Mouse (Mus musculus): Measurements from ENCODE around the gene Sfmbt2. TPM values are rescaled to one million over a fixed set of nuclear protein-coding genes. Genes with fewer than 3 reads are reported as not detected.
"Not testable (repeated sequence)": the region's sequence is repeated elsewhere in the genome, so short reads cannot be mapped to it uniquely, and the experiment has no call there.

The Sfmbt2 gene
- polyA plus RNA-seq, 1 experiment: 103 TPM

GRCm38 (mm10) chr2:10335037-10335608 is 35.2 kb upstream of the Sfmbt2 start:
- no peak overlapping the region for H3K9ac ChIP-seq (ENCODE audit: low read depth, poor library complexity, severe bottlenecking)
- H3K36me3 ChIP-seq (ENCODE audit: control insufficient read depth, insufficient read depth, low read length, poor library complexity, severe bottlenecking): peaks cover 22% of the 10 kb centered on the region
- H3K9me3 ChIP-seq (replicated peaks; ENCODE audit: control insufficient read depth, insufficient read depth, low read length, poor library complexity, severe bottlenecking): no peaks in the 10 kb centered on the region
- no peak overlapping the region for H3K27ac ChIP-seq (ENCODE audit: insufficient read depth, low read length)
- TF ChIP-seq POLR2A (IDR thresholded peaks at IDR 0.05; ENCODE audit: insufficient read depth, low read length) (no peak), EP300 (IDR thresholded peaks at IDR 0.05; ENCODE audit: insufficient read depth, low read depth, low read length) (no peak), CTCF (IDR thresholded peaks at IDR 0.05; ENCODE audit: low read depth, low read length) (no peak)
- no peaks in the 10 kb centered on the region; the same call in 1 of the 2 replicates for H3K27me3 ChIP-seq (ENCODE audit: control insufficient read depth, insufficient read depth, low read length, poor library complexity, severe bottlenecking)
- no peak overlapping the region for H3K4me3 ChIP-seq (ENCODE audit: low read depth, low read length)
- H3K4me1 ChIP-seq (ENCODE audit: control insufficient read depth, insufficient read depth, low read length): peaks cover 1% of the 10 kb centered on the region

- Histone ChIP-seq H3K27me3 (ENCODE audit: control insufficient read depth, insufficient read depth, low read length, poor library complexity, severe bottlenecking) (no peaks in the 10 kb centered on the region; the same call in 1 of the 2 replicates), H3K9ac (ENCODE audit: low read depth, poor library complexity, severe bottlenecking) (no peak overlapping the region), H3K36me3 (ENCODE audit: control insufficient read depth, insufficient read depth, low read length, poor library complexity, severe bottlenecking) (peaks cover 34% of the 10 kb centered on the region), H3K9me3 (replicated peaks; ENCODE audit: control insufficient read depth, insufficient read depth, low read length, poor library complexity, severe bottlenecking) (no peaks in the 10 kb centered on the region), H3K4me3 (ENCODE audit: low read depth, low read length) (no peak overlapping the region), H3K27ac (ENCODE audit: insufficient read depth, low read length) (no peak overlapping the region), H3K4me1 (ENCODE audit: control insufficient read depth, insufficient read depth, low read length) (no peaks in the 10 kb centered on the region)
- TF ChIP-seq CTCF (IDR thresholded peaks at IDR 0.05; ENCODE audit: low read depth, low read length) (no peak), POLR2A (IDR thresholded peaks at IDR 0.05; ENCODE audit: insufficient read depth, low read length) (no peak), EP300 (IDR thresholded peaks at IDR 0.05; ENCODE audit: insufficient read depth, low read depth, low read length) (no peak)
These were observed 30.3 kb upstream of the Sfmbt2 start for GRCm38 (mm10) chr2:10340022-10340421.

- Histone ChIP-seq H3K9me3 (replicated peaks; ENCODE audit: control insufficient read depth, insufficient read depth, low read length, poor library complexity, severe bottlenecking) (no peaks in the 10 kb centered on the region), H3K27me3 (ENCODE audit: control insufficient read depth, insufficient read depth, low read length, poor library complexity, severe bottlenecking) (no peaks in the 10 kb centered on the region), H3K4me1 (ENCODE audit: control insufficient read depth, insufficient read depth, low read length) (no peaks in the 10 kb centered on the region), H3K36me3 (ENCODE audit: control insufficient read depth, insufficient read depth, low read length, poor library complexity, severe bottlenecking) (peaks cover 31% of the 10 kb centered on the region), H3K9ac (ENCODE audit: low read depth, poor library complexity, severe bottlenecking) (no peak overlapping the region), H3K27ac (ENCODE audit: insufficient read depth, low read length) (no peak overlapping the region), H3K4me3 (ENCODE audit: low read depth, low read length) (no peak overlapping the region)
- TF ChIP-seq CTCF (IDR thresholded peaks at IDR 0.05; ENCODE audit: low read depth, low read length): no peak
- no peak for TF ChIP-seq POLR2A (IDR thresholded peaks at IDR 0.05; ENCODE audit: insufficient read depth, low read length)
- TF ChIP-seq EP300 (IDR thresholded peaks at IDR 0.05; ENCODE audit: insufficient read depth, low read depth, low read length): no peak
These were observed 26.8 kb upstream of the Sfmbt2 start for GRCm38 (mm10) chr2:10343523-10343922.

GRCm38 (mm10) chr2:10344073-10344472 is 26.2 kb upstream of the Sfmbt2 start:
- H3K27ac ChIP-seq (ENCODE audit: insufficient read depth, low read length); H3K9ac ChIP-seq (ENCODE audit: low read depth, poor library complexity, severe bottlenecking); H3K4me1 ChIP-seq (ENCODE audit: control insufficient read depth, insufficient read depth, low read length); H3K4me3 ChIP-seq (ENCODE audit: low read depth, low read length); H3K27me3 ChIP-seq (ENCODE audit: control insufficient read depth, insufficient read depth, low read length, poor library complexity, severe bottlenecking); H3K9me3 ChIP-seq (replicated peaks; ENCODE audit: control insufficient read depth, insufficient read depth, low read length, poor library complexity, severe bottlenecking): not testable (repeated sequence)
- H3K36me3 ChIP-seq (ENCODE audit: control insufficient read depth, insufficient read depth, low read length, poor library complexity, severe bottlenecking): peaks cover 26% of the 10 kb centered on the region

GRCm38 (mm10) chr2:10347193-10347592 is 23.1 kb upstream of the Sfmbt2 start:
- TF ChIP-seq CTCF (IDR thresholded peaks at IDR 0.05; ENCODE audit: low read depth, low read length) (no peak), EP300 (IDR thresholded peaks at IDR 0.05; ENCODE audit: insufficient read depth, low read depth, low read length) (no peak), POLR2A (IDR thresholded peaks at IDR 0.05; ENCODE audit: insufficient read depth, low read length) (no peak)
- Histone ChIP-seq H3K27ac (ENCODE audit: insufficient read depth, low read length) (no peak overlapping the region), H3K9me3 (replicated peaks; ENCODE audit: control insufficient read depth, insufficient read depth, low read length, poor library complexity, severe bottlenecking) (no peaks in the 10 kb centered on the region), H3K4me1 (ENCODE audit: control insufficient read depth, insufficient read depth, low read length) (no peaks in the 10 kb centered on the region), H3K27me3 (ENCODE audit: control insufficient read depth, insufficient read depth, low read length, poor library complexity, severe bottlenecking) (no peaks in the 10 kb centered on the region), H3K4me3 (ENCODE audit: low read depth, low read length) (no peak overlapping the region), H3K36me3 (ENCODE audit: control insufficient read depth, insufficient read depth, low read length, poor library complexity, severe bottlenecking) (peaks cover 17% of the 10 kb centered on the region; the same call in 1 of the 2 replicates), H3K9ac (ENCODE audit: low read depth, poor library complexity, severe bottlenecking) (no peak overlapping the region)

GRCm38 (mm10) chr2:10348036-10348435 is 22.3 kb upstream of the Sfmbt2 start:
- Histone ChIP-seq H3K36me3 (ENCODE audit: control insufficient read depth, insufficient read depth, low read length, poor library complexity, severe bottlenecking) (peaks cover 24% of the 10 kb centered on the region; the same call in 1 of the 2 replicates), H3K27ac (ENCODE audit: insufficient read depth, low read length) (no peak overlapping the region), H3K9me3 (replicated peaks; ENCODE audit: control insufficient read depth, insufficient read depth, low read length, poor library complexity, severe bottlenecking) (no peaks in the 10 kb centered on the region), H3K4me1 (ENCODE audit: control insufficient read depth, insufficient read depth, low read length) (no peaks in the 10 kb centered on the region), H3K4me3 (ENCODE audit: low read depth, low read length) (no peak overlapping the region), H3K27me3 (ENCODE audit: control insufficient read depth, insufficient read depth, low read length, poor library complexity, severe bottlenecking) (no peaks in the 10 kb centered on the region; the same call in 1 of the 2 replicates), H3K9ac (ENCODE audit: low read depth, poor library complexity, severe bottlenecking) (no peak overlapping the region)
- no peak for TF ChIP-seq CTCF (IDR thresholded peaks at IDR 0.05; ENCODE audit: low read depth, low read length)
- no peak for TF ChIP-seq POLR2A (IDR thresholded peaks at IDR 0.05; ENCODE audit: insufficient read depth, low read length)
- TF ChIP-seq EP300 (IDR thresholded peaks at IDR 0.05; ENCODE audit: insufficient read depth, low read depth, low read length): no peak

All from ES-Bruce4 (cell line).